Mouse (Mus musculus): ENCODE measurements at regions not wholly inside any gene's neighbourhood (a gene's known extent, or its start where the extent isn't known, plus 50 kb on each side); places are given as distances from the start of the nearest gene placed in this dataset.
A peak's percentile ranks its signal among the peaks of the same experiment; 100 is the strongest.

DNA sequence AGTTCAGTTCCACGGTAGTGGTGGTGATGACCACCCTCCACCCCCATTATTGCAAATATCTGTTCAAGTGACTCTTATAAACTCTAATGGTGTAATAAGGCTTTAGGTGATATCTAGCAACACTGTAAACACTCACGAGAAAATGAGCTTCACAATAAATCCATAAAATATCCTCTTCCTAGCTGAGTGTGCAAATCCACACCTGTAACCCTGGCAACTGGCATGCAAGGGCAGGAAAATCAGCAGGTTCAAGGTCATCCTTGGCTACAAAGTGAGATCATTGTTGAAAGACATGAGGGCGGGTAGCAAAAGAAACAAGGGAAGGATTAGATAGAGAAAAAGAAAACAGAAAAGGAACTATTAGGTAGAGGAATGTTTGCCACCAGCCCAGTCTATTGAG is 86.8 kb downstream of the Sox4 start:
- H3K36me3 ChIP-seq (ENCODE audit: poor library complexity, severe bottlenecking) = peaks cover 80% of the 10 kb centered on the region
- WGBS = 80% methylated on average over 3 of the region's 3 CpGs
- no peaks in the 10 kb centered on the region for H3K27me3 ChIP-seq
- H3K4me2 ChIP-seq = no peak overlapping the region
- H3K4me3 ChIP-seq = no peak overlapping the region
- ATAC-seq = no peak
- H3K9ac ChIP-seq = no peak overlapping the region
- no peak overlapping the region for H3K27ac ChIP-seq
- H3K9me3 ChIP-seq (replicated peaks) = 0 out of 2 replicates have a peak, but pooled peaks cover 3% of the 10 kb centered on the region
- peaks cover 22% of the 10 kb centered on the region for H3K4me1 ChIP-seq

DNA sequence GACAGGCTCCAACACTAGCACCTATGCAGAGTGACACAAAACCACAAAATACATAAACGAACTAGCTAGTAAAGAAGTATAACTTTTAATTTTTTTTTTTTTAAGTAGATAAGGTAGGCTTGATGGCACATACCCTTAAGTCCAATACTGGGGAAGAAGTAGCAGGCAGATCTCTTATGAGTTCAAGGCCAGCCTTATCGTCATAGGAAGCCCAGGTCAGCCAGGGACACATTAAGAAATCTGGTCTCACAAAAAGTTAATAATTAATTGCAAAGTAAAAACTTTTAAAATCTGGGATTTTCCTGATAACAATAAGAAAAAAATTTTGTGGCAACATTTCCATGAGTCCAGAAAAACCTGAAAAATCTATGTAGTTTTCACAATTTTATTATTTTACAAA is 92.9 kb downstream of the Sox4 start:
- Histone ChIP-seq H3K4me3 (no peak overlapping the region), H3K27ac (no peak overlapping the region), H3K4me1 (peaks cover 40% of the 10 kb centered on the region), H3K27me3 (no peaks in the 10 kb centered on the region), H3K9me3 (replicated peaks) (0 out of 2 replicates have a peak, but pooled peaks cover 3% of the 10 kb centered on the region), H3K4me2 (no peak overlapping the region), H3K9ac (no peak overlapping the region), H3K36me3 (ENCODE audit: poor library complexity, severe bottlenecking) (peaks cover 35% of the 10 kb centered on the region)
- ATAC-seq = no peak
- 67% methylated on average over 2 of the region's 2 CpGs for WGBS

DNA sequence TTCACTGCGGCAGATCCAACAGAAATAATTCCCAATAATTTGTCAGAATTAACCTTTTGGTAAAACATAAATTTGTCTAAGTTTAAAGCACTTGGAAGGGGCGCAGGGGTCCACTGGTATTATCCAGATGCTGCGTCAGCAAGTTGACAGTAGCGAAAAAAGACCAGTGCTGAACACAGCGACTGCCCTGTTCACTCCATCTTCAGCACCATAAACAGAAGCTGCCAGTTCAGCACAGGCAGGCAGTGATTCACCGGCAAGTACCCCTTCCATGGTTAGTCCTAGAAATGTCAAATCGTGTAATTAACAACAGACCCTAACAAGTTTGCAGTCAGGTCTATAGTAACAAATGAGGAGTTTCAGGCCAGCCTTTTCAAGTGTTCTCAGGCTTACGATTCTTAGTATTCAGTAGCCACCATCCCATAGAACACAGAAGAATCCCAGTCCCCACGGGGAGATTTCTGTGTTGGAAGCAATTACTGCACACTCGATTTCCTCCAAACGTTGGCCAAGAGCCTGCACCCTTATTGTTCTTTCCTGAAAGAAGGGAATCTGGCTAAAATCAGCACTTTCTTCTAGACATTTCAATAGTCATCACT is 93.6 kb downstream of the Sox4 start:
- H3K9me3 ChIP-seq (replicated peaks) = 0 out of 2 replicates have a peak, but pooled peaks cover 3% of the 10 kb centered on the region
- H3K4me2 ChIP-seq = peak overlapping the region; percentile 25
- no peaks in the 10 kb centered on the region for H3K27me3 ChIP-seq
- H3K36me3 ChIP-seq (ENCODE audit: poor library complexity, severe bottlenecking) = peaks cover 28% of the 10 kb centered on the region
- H3K27ac ChIP-seq = peak overlapping the region; percentile 41
- no peak overlapping the region for H3K4me3 ChIP-seq
- H3K4me1 ChIP-seq = peaks cover 40% of the 10 kb centered on the region
- 21% methylated on average over 11 of the region's 11 CpGs for WGBS
- no peak overlapping the region for H3K9ac ChIP-seq
- peak; percentile 72 for ATAC-seq

DNA sequence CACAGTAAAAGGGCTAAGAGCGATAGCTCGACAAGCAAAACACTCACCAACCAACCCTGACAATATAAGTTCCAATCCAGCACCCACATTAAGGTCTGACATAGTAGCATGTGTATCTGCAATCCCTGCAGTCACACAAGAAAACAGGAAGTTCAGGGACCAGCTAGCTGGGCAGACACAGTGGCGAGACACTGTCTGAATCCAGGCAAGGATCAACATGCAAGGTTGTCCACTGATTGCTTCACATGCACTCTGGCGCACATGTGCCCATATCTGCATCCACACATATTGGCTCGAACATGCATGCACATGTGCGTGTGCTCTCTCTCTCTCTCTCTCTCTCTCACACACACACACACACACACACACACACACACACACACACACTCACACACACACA is 95.5 kb downstream of the Sox4 start:
- WGBS = 94% methylated on average over 6 of the region's 6 CpGs
- H3K27ac ChIP-seq = no peak overlapping the region
- H3K4me1 ChIP-seq = peaks cover 40% of the 10 kb centered on the region
- H3K9ac ChIP-seq = no peak overlapping the region
- no peak for ATAC-seq
- no peak overlapping the region for H3K4me2 ChIP-seq
- H3K36me3 ChIP-seq (ENCODE audit: poor library complexity, severe bottlenecking) = peaks cover 17% of the 10 kb centered on the region
- no peaks in the 10 kb centered on the region for H3K27me3 ChIP-seq
- H3K9me3 ChIP-seq (replicated peaks) = peaks cover 4% of the 10 kb centered on the region; the same call in 1 of the 2 replicates
- no peak overlapping the region for H3K4me3 ChIP-seq

DNA sequence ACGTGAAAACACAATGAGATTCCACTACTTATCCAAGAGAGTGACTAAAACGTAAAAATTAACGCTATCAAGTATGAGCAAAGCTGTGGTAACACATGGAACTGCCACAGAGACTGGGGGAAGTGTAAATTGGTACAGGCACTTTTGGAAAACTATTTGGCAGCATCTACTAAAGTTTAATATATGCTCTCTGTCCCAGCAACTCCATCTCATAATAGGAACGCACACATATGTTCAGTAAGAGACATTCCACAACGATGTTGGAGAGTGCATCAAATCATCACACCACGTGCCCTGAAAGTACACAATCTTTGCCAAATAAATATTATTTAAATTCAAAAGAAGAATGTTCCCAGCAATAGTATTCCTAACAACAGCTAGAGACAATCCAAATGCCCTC is 96.3 kb downstream of the Sox4 start:
- Histone ChIP-seq H3K27ac (no peak overlapping the region), H3K4me1 (peaks cover 40% of the 10 kb centered on the region), H3K9me3 (replicated peaks) (peaks cover 7% of the 10 kb centered on the region; the same call in 1 of the 2 replicates), H3K4me2 (no peak overlapping the region), H3K4me3 (no peak overlapping the region), H3K36me3 (ENCODE audit: poor library complexity, severe bottlenecking) (peaks cover 20% of the 10 kb centered on the region), H3K27me3 (no peaks in the 10 kb centered on the region), H3K9ac (no peak overlapping the region)
- 92% methylated on average over 6 of the region's 6 CpGs for WGBS
- peak; percentile 71; the same call in 1 of the 2 replicates for ATAC-seq

DNA sequence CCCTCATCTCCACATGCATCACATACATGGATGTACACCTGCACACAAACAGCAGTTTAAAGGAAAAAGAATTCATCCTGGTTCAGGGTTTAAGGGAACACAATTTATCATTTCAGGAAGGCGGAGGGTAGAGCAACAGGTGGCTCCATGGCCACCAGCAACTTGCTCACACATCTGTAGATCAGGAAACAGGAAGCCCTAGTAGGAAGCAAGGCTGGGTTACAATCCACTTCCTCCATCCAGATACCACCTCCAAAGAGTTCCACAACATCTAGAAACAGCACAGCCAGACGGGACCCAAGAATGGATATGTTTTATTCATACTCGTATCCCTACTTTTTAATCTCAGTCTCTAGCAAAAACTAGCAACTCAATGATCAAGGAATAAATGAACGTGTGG is 97.0 kb downstream of the Sox4 start:
- WGBS = 90% methylated on average over 4 of the region's 4 CpGs
- no peak for ATAC-seq

DNA sequence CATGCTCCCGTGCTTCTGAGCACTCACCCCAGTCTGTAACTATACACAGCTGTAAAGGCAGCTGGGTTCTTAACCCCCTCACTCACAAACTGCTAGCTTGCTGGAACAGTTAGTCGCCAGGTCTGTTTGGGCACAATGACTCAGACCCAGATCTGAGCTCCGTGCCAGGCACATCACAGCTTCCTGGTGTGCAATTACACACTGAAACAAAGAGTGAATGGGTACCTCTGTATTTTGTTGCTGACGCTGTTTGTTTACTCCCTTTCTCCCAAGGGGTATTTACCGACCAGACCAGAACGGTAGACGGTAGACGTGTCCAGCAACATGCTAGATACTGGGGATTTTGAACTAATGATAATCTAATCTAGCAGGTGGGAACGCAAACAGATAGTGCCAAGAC is 99.3 kb downstream of the Sox4 start:
- Histone ChIP-seq H3K4me1 (peaks cover 24% of the 10 kb centered on the region), H3K27ac (no peak overlapping the region), H3K4me3 (no peak overlapping the region), H3K36me3 (ENCODE audit: poor library complexity, severe bottlenecking) (peaks cover 16% of the 10 kb centered on the region), H3K27me3 (no peaks in the 10 kb centered on the region), H3K9me3 (replicated peaks) (peaks cover 7% of the 10 kb centered on the region; the same call in 1 of the 2 replicates), H3K4me2 (no peak overlapping the region), H3K9ac (no peak overlapping the region)
- 77% methylated on average over 9 of the region's 9 CpGs for WGBS
- ATAC-seq = no peak

More for the DNA sequence above, 97.0 kb downstream of the Sox4 start:
- Histone ChIP-seq H3K4me2 (no peak overlapping the region), H3K9ac (no peak overlapping the region), H3K9me3 (replicated peaks) (peaks cover 7% of the 10 kb centered on the region; the same call in 1 of the 2 replicates), H3K4me1 (peaks cover 35% of the 10 kb centered on the region), H3K4me3 (no peak overlapping the region), H3K27me3 (no peaks in the 10 kb centered on the region), H3K27ac (no peak overlapping the region), H3K36me3 (ENCODE audit: poor library complexity, severe bottlenecking) (peaks cover 16% of the 10 kb centered on the region)

DNA sequence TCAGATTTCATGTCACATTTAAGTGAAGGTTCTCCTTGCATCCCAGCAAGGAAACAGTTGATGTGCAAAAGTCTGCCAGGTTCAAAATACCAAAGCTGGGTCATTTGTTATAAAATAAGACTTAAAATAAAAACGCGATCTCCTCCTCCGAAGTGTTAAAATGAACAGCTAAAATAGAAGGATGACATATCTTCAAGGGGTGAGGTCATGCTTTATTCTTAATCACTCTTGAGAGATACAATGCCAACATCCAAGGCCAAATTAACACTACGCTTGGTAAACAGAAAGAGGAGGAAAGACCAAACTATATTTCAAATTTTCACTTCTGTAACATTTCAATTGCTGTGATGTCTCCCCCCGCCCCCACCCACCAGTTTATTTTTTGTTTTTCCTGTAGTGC is 105.2 kb downstream of the Sox4 start:
- Histone ChIP-seq H3K27me3 (no peaks in the 10 kb centered on the region), H3K4me3 (no peak overlapping the region), H3K9ac (no peak overlapping the region), H3K9me3 (replicated peaks) (peaks cover 7% of the 10 kb centered on the region; the same call in 1 of the 2 replicates), H3K36me3 (ENCODE audit: poor library complexity, severe bottlenecking) (peaks cover 13% of the 10 kb centered on the region; the same call in 1 of the 2 replicates), H3K4me2 (no peak overlapping the region), H3K27ac (no peak overlapping the region), H3K4me1 (peaks cover 49% of the 10 kb centered on the region)
- WGBS = 90% methylated on average over 5 of the region's 5 CpGs
- ATAC-seq = no peak

DNA sequence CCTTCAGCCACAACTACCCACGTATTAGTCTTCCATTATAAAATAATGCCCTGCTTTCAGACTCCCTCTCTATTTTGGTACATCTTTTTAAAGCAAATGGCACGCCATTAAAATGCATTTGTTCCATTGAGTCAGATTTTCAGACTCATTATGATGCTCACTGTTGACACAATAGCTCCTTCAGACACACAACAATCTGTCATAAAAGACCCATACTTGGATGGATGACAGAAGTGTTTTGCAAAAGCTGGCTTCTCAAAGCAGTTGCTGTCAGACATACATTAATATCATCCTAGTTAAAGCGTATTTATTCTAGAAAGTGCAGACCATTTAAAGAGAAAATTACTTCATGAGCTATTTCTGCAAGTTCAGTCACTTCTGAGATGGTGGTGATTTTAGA is 106.0 kb downstream of the Sox4 start:
- no peak overlapping the region for H3K4me2 ChIP-seq
- no peak overlapping the region for H3K4me3 ChIP-seq
- H3K9me3 ChIP-seq (replicated peaks) = peaks cover under 1% of the 10 kb centered on the region; the same call in 1 of the 2 replicates
- WGBS = 37% methylated on average over 3 of the region's 3 CpGs
- no peak overlapping the region for H3K27ac ChIP-seq
- peaks cover 7% of the 10 kb centered on the region; the same call in 1 of the 2 replicates for H3K36me3 ChIP-seq (ENCODE audit: poor library complexity, severe bottlenecking)
- H3K9ac ChIP-seq = no peak overlapping the region
- H3K27me3 ChIP-seq = no peaks in the 10 kb centered on the region
- H3K4me1 ChIP-seq = peaks cover 53% of the 10 kb centered on the region
- ATAC-seq = peak; percentile 41; the same call in 1 of the 2 replicates

DNA sequence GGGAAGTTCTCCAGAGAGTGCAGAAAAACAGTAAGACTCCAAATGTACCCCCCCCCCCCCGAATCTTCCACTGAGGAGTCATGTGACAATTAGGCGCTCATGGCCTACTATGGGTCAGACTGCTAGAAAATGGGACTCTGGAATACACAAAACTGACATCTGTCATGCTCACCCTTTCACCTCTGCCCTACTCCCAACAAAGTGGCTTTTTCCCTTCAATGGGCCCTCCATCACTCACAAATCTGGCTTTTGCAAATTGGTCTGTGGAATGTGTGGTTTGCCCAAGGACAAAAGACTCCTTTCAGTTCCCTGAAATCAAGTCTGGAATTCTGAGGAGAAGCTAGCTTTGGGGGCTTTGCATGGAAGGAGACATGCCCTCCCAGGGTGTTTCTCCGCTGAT is 109.0 kb downstream of the Sox4 start:
- no peak overlapping the region for H3K4me2 ChIP-seq
- no peaks in the 10 kb centered on the region for H3K27me3 ChIP-seq
- H3K9ac ChIP-seq = no peak overlapping the region
- peaks cover 3% of the 10 kb centered on the region; the same call in 1 of the 2 replicates for H3K36me3 ChIP-seq (ENCODE audit: poor library complexity, severe bottlenecking)
- H3K9me3 ChIP-seq (replicated peaks) = no peaks in the 10 kb centered on the region
- WGBS = 38% methylated on average over 3 of the region's 3 CpGs
- no peak for ATAC-seq
- H3K4me3 ChIP-seq = no peak overlapping the region
- peaks cover 68% of the 10 kb centered on the region for H3K4me1 ChIP-seq
- 0 out of 2 replicates have a peak overlapping the region, but pooled peaks have one; percentile 19 for H3K27ac ChIP-seq

DNA sequence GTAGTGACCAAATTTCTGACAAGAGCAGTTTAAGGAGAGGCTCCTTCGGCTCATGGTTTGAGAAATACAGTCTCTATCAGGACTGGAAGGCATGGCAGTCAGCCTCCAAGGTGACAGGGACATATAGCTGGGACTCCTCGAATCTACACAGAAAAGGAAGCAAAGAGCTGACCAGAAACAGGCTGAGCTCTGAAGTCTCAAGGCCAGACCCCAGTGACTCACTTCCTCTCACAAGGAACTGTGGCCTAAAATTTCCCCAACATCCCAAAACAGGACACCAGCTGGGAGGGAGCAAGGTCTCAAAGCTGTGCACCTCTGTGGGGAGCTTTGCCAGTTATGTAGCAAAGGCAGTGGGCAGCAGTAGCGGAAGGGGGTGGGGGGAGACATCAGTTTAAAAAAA is 110.7 kb downstream of the Sox4 start:
- H3K27me3 ChIP-seq = no peaks in the 10 kb centered on the region
- H3K36me3 ChIP-seq (ENCODE audit: poor library complexity, severe bottlenecking) = peaks cover 3% of the 10 kb centered on the region; the same call in 1 of the 2 replicates
- no peak overlapping the region for H3K9ac ChIP-seq
- no peak overlapping the region for H3K4me3 ChIP-seq
- H3K9me3 ChIP-seq (replicated peaks) = no peaks in the 10 kb centered on the region
- no peak overlapping the region for H3K4me2 ChIP-seq
- ATAC-seq = no peak
- peaks cover 72% of the 10 kb centered on the region for H3K4me1 ChIP-seq
- 92% methylated on average over 3 of the region's 3 CpGs for WGBS
- H3K27ac ChIP-seq = no peak overlapping the region

DNA sequence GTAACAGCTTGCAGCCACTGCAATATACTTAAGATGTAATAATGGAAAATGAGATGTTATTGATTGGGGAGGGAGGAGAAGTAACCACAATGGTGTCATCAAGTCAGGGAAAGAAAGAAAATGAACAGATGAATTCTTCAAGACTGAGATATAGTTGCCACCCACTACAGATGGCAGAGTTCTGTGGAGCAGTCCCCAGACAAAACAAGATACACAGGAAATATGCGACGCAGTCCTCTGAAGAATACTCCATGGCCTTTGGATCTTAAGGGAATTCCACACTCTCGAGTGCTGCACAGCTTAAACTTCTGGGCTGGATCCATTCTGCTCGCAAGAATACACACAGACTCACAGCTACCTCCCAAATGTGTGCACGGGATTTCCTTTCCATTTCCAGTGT is 113.4 kb downstream of the Sox4 start:
- no peak overlapping the region for H3K4me3 ChIP-seq
- no peak for ATAC-seq
- H3K27ac ChIP-seq = no peak overlapping the region
- H3K27me3 ChIP-seq = no peaks in the 10 kb centered on the region
- peaks cover 50% of the 10 kb centered on the region for H3K4me1 ChIP-seq
- peaks cover 7% of the 10 kb centered on the region; the same call in 1 of the 2 replicates for H3K36me3 ChIP-seq (ENCODE audit: poor library complexity, severe bottlenecking)
- no peak overlapping the region for H3K4me2 ChIP-seq
- no peaks in the 10 kb centered on the region for H3K9me3 ChIP-seq (replicated peaks)
- H3K9ac ChIP-seq = no peak overlapping the region
- WGBS = 80% methylated on average over 5 of the region's 5 CpGs

DNA sequence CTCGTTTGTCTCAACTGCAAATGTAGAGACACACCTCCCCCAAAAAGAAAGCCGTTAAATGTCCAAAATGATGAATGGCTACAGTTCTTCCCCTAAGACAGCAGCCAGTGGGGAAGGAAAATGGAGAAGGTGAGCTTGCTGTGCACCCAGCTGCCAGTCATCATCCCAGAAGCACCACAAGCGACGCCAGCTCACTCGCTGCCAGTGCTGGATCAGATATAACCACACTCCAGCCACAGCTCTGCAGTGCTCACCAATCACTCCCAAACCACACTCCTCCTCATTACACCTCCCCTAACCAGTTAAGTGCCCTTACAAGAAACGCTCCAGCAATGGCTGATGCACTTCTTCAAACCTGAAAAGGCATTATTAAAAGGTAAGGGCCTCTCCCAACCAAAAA is 114.4 kb downstream of the Sox4 start:
- Histone ChIP-seq H3K4me3 (no peak overlapping the region), H3K4me1 (peaks cover 42% of the 10 kb centered on the region), H3K9me3 (replicated peaks) (no peaks in the 10 kb centered on the region), H3K9ac (no peak overlapping the region), H3K27me3 (no peaks in the 10 kb centered on the region), H3K36me3 (ENCODE audit: poor library complexity, severe bottlenecking) (peaks cover 7% of the 10 kb centered on the region; the same call in 1 of the 2 replicates), H3K4me2 (no peak overlapping the region), H3K27ac (no peak overlapping the region)
- no peak for ATAC-seq
- 35% methylated on average over 6 of the region's 6 CpGs for WGBS
